In the genomic region with DNA sequence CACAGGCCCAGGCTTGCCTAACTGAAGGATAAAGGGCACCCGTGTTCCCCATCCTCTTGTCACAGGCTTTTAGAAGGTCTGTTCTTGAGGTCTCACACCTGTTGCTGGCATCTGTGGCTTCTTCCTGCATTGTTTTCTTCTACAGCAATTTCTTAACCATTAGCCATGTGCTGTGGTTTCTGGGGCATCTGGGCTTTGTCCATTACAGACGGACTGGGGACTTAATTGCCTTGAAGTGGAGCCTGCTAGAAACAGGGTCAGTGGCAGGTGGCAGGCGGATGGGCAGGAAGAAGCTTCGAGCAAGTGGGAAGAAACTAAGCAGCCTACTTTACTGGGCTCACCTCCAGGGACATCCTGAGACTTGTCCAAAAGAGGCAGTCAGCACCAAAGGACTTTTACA, we compare ENCODE assay signal across 15 mouse cellular contexts.
DNase-seq lines count a peak whose midpoint lies in the region; ATAC-seq and TF ChIP-seq lines count a peak whose summit lies in the region.
"Had no signal": no experiment of that assay in that cellular context is flagged by ENCODE, and none has a peak within 500 bp of the region (broad histone marks: within the 10 kb centered on the region; RNA-seq: fewer than 3 reads in every experiment).

No protein-coding gene starts in this region.

- peak; percentile 27; the same call in 1 of the 2 replicates for ATAC-seq in stomach, embryonic 16.5 days (ENCODE audit: insufficient read depth, low FRiP score)
- ATAC-seq in granulocyte monocyte progenitor cell, adult 5-6 weeks (replicated peaks; ENCODE audit: poor library complexity, severe bottlenecking), result no peak
- ATAC-seq: CD4-positive, CD25-positive, alpha-beta regulatory T cell, adult 4 months; hindbrain, postnatal 0 days; liver, postnatal 0 days had no signal

- TF ChIP-seq EP300 in heart, adult 2 months (IDR thresholded peaks at IDR 0.05; ENCODE audit: insufficient read depth, low read depth, low read length), result no peak

- H3K9me3 ChIP-seq in stomach, embryonic 16.5 days (replicated peaks; ENCODE audit: control insufficient read depth, low read length), result no peaks in the 10 kb centered on the region
- H3K9me3 ChIP-seq: limb, embryonic 13.5 days had no signal

- H3K27ac ChIP-seq in heart, adult 2 months, result peak overlapping the region; percentile 72
- H3K27ac ChIP-seq in stomach, embryonic 16.5 days (ENCODE audit: low read length), result no peak overlapping the region
- H3K27ac ChIP-seq: hindbrain, postnatal 0 days; limb, embryonic 13.5 days had no signal

- no peak for TF ChIP-seq CTCF in heart, adult 2 months (IDR thresholded peaks at IDR 0.05)

- H3K9ac ChIP-seq in heart, adult 2 months (ENCODE audit: low read depth, low read length), result no peak overlapping the region
- H3K9ac ChIP-seq in stomach, embryonic 16.5 days (ENCODE audit: low read length), result no peak overlapping the region
- H3K9ac ChIP-seq: limb, embryonic 13.5 days; liver, postnatal 0 days had no signal

- TF ChIP-seq POLR2A in heart, adult 2 months (IDR thresholded peaks at IDR 0.05; ENCODE audit: insufficient read depth, low read depth, low read length), result no peak

- H3K36me3 ChIP-seq in heart, adult 2 months (ENCODE audit: control insufficient read depth, insufficient read depth, low read length), result peaks cover 41% of the 10 kb centered on the region
- peaks cover 4% of the 10 kb centered on the region; the same call in 1 of the 2 replicates for H3K36me3 ChIP-seq in stomach, embryonic 16.5 days (ENCODE audit: control insufficient read depth, insufficient read depth, low read length)

- H3K4me1 ChIP-seq in heart, adult 2 months (ENCODE audit: control insufficient read depth, insufficient read depth, low read length), result peaks cover 20% of the 10 kb centered on the region
- H3K4me1 ChIP-seq in stomach, embryonic 16.5 days (ENCODE audit: control insufficient read depth, insufficient read depth, low read length), result 0 out of 2 replicates have a peak, but pooled peaks cover 6% of the 10 kb centered on the region
- H3K4me1 ChIP-seq: limb, embryonic 13.5 days had no signal

- WGBS in heart, adult 2 months, result 39% methylated on average over 4 of the region's 4 CpGs
- WGBS in stomach, embryonic 16.5 days, result 45% methylated on average over 4 of the region's 4 CpGs

- H3K27me3 ChIP-seq in heart, adult 2 months (ENCODE audit: control insufficient read depth, insufficient read depth, low read length), result no peaks in the 10 kb centered on the region
- H3K27me3 ChIP-seq in stomach, embryonic 16.5 days (ENCODE audit: control insufficient read depth, insufficient read depth, low read length), result no peaks in the 10 kb centered on the region
- H3K27me3 ChIP-seq: limb, embryonic 13.5 days had no signal

- intact Hi-C loops in heart, adult 2 months (cut with DNase I), result no loop called here

- no peaks in the 10 kb centered on the region; the same call in 1 of the 2 replicates for H3K79me2 ChIP-seq in heart, adult 2 months (replicated peaks; ENCODE audit: control insufficient read depth, insufficient read depth, low read length)

- H3K4me2 ChIP-seq in stomach, embryonic 16.5 days (ENCODE audit: low read depth, low read length), result no peak overlapping the region
- H3K4me2 ChIP-seq: limb, embryonic 13.5 days had no signal

- DNase-seq in heart, adult 2 months, result no peak
- no peak for DNase-seq in heart, adult 8-10 months (ENCODE audit: low spot score)
- DNase-seq in thymus, postnatal 25 days, result peak; percentile 20
- DNase-seq in thymus, adult 18-20 months, result no peak
- DNase-seq in cerebellum, adult 9-11 months, result peak; percentile 68
- DNase-seq in ovary, postnatal 10 days (ENCODE audit: low spot score), result no peak
- DNase-seq: gastrocnemius, postnatal 36 days; liver, postnatal 0 days; midbrain, embryonic 14.5 days had no signal

- H3K4me3 ChIP-seq in heart, adult 2 months, result no peak overlapping the region
- no peak overlapping the region for H3K4me3 ChIP-seq in stomach, embryonic 16.5 days (replicated peaks; ENCODE audit: low read length)
- H3K4me3 ChIP-seq: left cerebral cortex, adult 2 months; limb, embryonic 13.5 days had no signal

Comparison
In these comparisons a context has a peak if more than half of its experiments do, and no peak if none do; other contexts are left out.
1. DNase-seq: peak in thymus, postnatal 25 days (single experiment) and cerebellum, adult 9-11 months (single experiment); none in heart, adult 2 months (0 of 2), heart, adult 8-10 months (single experiment), thymus, adult 18-20 months (0 of 2) and ovary, postnatal 10 days (single experiment).